Mouse (Mus musculus): ENCODE results near the gene Pdp2. TPM values are rescaled to one million over a fixed set of nuclear protein-coding genes. Genes with fewer than 3 reads are reported as not detected.

Pdp2 gene
- polyA plus RNA-seq, 1 experiment: 4.0 TPM

DNA sequence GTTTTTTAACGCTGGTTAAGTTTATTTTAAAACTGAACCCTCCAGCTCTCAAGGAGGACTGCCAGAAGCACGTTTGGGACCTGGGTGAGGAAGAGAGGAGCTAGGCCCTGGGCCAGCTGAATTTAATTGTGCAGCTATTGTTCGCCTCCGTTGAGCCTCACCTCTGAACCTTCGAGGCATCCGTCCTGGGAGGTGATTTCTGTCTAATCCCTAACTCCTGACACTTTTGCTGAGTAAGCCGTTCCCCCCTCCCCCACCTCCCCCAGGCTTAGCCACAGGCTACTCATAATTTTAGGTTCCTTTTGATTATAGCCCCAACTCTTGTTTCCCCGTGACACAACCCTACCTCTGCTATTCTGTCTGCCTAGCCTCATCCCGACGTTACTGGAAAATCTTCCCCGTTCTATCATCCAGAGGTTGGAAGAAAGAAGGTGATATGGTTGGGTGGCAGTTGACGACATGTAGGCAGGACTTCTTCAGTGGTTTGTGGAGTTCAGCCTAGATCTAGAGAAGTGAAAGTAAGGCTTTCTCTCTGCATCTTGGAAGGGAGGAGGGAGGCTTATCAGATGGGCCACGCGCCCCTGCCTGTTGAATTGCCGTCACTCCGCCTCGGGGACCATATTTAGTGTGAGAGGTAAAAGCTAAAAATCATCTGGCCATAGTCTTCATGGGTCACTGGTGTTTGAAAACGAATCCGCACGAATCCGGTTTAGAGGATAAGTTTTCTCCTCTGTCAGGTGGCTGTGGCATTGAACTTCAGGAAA, 4.7 kb downstream of the Pdp2 start:
- TF ChIP-seq CTCF (IDR thresholded peaks at IDR 0.05; ENCODE audit: borderline replicate concordance, insufficient read depth, low read length) (no peak), POLR2A (IDR thresholded peaks at IDR 0.05; ENCODE audit: low read depth, low read length) (no peak)
- Histone ChIP-seq H3K27ac (ENCODE audit: insufficient read depth, low read length) (no peak overlapping the region), H3K4me1 (ENCODE audit: control insufficient read depth, insufficient read depth, low read length) (no peaks in the 10 kb centered on the region), H3K4me3 (ENCODE audit: insufficient read depth, low read length) (no peak overlapping the region)

DNA sequence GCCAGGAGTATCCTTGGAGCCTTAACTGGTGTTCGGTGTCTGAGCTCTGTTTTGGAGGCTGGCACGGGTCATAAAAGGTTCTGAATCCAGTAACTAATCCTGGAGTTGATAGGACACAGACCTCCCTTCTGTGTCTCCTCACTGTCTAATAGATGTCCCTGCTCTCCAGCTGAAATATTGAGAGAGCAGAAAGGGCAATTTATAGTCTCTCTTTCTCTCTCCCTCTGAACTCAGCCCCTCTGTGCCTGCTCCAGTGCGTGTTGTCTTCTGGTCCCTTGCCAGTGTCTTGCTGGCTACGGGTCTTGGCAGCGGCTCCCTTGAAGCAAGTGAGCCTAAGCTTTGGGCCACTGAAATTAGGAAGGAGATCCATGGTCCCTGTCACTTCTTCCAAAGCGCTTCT, 6.4 kb downstream of the Pdp2 start:
- TF ChIP-seq POLR2A (IDR thresholded peaks at IDR 0.05; ENCODE audit: low read depth, low read length) (no peak), CTCF (IDR thresholded peaks at IDR 0.05; ENCODE audit: borderline replicate concordance, insufficient read depth, low read length) (no peak)
- no peak overlapping the region for H3K27ac ChIP-seq (ENCODE audit: insufficient read depth, low read length)
- H3K4me1 ChIP-seq (ENCODE audit: control insufficient read depth, insufficient read depth, low read length): no peaks in the 10 kb centered on the region

GRCm38 (mm10) chr8:104598496-104598895, 7.2 kb downstream of the Pdp2 start:
- H3K4me3 ChIP-seq (ENCODE audit: insufficient read depth, low read length): no peak overlapping the region
- H3K27ac ChIP-seq (ENCODE audit: insufficient read depth, low read length): no peak overlapping the region
- no peaks in the 10 kb centered on the region for H3K4me1 ChIP-seq (ENCODE audit: control insufficient read depth, insufficient read depth, low read length)
- no peak for TF ChIP-seq CTCF (IDR thresholded peaks at IDR 0.05; ENCODE audit: borderline replicate concordance, insufficient read depth, low read length)
- no peak for TF ChIP-seq POLR2A (IDR thresholded peaks at IDR 0.05; ENCODE audit: low read depth, low read length)

More for the DNA sequence above, 6.4 kb downstream of the Pdp2 start:
- no peak overlapping the region for H3K4me3 ChIP-seq (ENCODE audit: insufficient read depth, low read length)

- TF ChIP-seq POLR2A (IDR thresholded peaks at IDR 0.05; ENCODE audit: low read depth, low read length) (no peak), CTCF (IDR thresholded peaks at IDR 0.05; ENCODE audit: borderline replicate concordance, insufficient read depth, low read length) (no peak)
- H3K4me1 ChIP-seq (ENCODE audit: control insufficient read depth, insufficient read depth, low read length): no peaks in the 10 kb centered on the region
- H3K4me3 ChIP-seq (ENCODE audit: insufficient read depth, low read length): no peak overlapping the region
- no peak overlapping the region for H3K27ac ChIP-seq (ENCODE audit: insufficient read depth, low read length)
Measured at GRCm38 (mm10) chr8:104601386-104601785, 10.1 kb downstream of the Pdp2 start.

- TF ChIP-seq CTCF (IDR thresholded peaks at IDR 0.05; ENCODE audit: borderline replicate concordance, insufficient read depth, low read length): no peak
- no peak for TF ChIP-seq POLR2A (IDR thresholded peaks at IDR 0.05; ENCODE audit: low read depth, low read length)
- Histone ChIP-seq H3K27ac (ENCODE audit: insufficient read depth, low read length) (no peak overlapping the region), H3K4me1 (ENCODE audit: control insufficient read depth, insufficient read depth, low read length) (no peaks in the 10 kb centered on the region), H3K4me3 (ENCODE audit: insufficient read depth, low read length) (no peak overlapping the region)
Measured at GRCm38 (mm10) chr8:104601941-104602371, 10.7 kb downstream of the Pdp2 start.

DNA sequence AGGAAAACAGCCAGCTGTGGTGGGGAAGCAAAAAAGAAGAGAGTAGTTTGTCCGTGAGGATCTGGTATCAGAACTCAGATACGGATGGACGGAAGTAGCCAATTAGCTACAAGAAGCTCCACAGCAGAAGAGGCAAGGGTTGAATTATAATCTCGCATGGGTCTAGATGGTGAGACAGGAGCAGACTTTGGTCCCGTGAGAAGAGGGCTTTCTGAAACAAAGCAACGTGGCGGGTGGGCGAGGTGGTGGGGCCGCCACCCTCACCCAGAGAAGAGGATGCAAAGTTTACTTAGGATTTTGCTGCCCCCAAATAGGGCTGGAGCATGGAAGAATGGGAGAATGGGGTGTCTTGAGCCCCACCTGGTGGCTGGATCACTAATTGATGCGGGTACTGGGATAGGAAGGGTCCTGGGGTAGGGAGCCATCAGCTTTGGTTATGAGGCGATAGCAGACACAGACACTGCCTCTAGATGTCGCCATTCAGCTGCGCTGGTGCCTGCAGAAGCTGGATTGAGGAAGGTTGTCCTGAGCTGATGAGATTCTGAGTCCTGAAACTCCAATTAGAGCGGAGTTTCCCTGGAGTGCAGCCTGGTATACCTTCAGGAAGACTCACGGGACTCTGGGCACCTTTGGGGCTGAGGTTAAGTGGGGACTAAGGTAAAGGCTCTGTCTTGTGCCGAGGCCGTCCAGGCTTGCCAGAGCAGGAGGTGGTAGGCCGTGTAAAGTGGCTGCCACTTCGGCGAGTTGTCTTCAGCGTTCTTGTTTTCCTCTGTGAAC, 11.4 kb downstream of the Pdp2 start:
- Histone ChIP-seq H3K27ac (ENCODE audit: insufficient read depth, low read length) (no peak overlapping the region), H3K4me3 (ENCODE audit: insufficient read depth, low read length) (no peak overlapping the region), H3K4me1 (ENCODE audit: control insufficient read depth, insufficient read depth, low read length) (no peaks in the 10 kb centered on the region)
- TF ChIP-seq POLR2A (IDR thresholded peaks at IDR 0.05; ENCODE audit: low read depth, low read length): no peak
- TF ChIP-seq CTCF (IDR thresholded peaks at IDR 0.05; ENCODE audit: borderline replicate concordance, insufficient read depth, low read length): peak; percentile 99

GRCm38 (mm10) chr8:104603245-104603593, 12.0 kb downstream of the Pdp2 start:
- H3K4me3 ChIP-seq (ENCODE audit: insufficient read depth, low read length): no peak overlapping the region
- no peaks in the 10 kb centered on the region for H3K4me1 ChIP-seq (ENCODE audit: control insufficient read depth, insufficient read depth, low read length)
- TF ChIP-seq CTCF (IDR thresholded peaks at IDR 0.05; ENCODE audit: borderline replicate concordance, insufficient read depth, low read length) (no peak), POLR2A (IDR thresholded peaks at IDR 0.05; ENCODE audit: low read depth, low read length) (no peak)
- H3K27ac ChIP-seq (ENCODE audit: insufficient read depth, low read length): no peak overlapping the region

DNA sequence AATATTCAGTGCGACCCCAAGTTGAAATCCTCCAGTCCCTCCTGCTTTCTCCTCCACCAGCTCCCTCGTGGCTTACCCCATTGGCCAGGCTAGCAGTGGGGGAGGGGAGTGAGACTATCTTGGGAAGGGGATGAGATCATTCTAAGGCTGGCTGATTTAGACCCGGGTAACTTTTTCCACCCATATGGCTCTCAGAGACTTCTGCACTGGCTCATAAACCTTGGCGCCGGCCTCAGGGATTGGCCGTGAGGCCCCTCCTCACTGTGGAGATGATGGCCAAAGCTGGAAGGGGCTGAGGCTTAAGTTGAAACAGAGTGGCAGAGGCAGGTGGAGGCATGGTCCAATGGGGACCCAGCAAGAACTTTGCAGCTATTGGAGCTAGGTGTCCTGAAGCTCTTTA, 15.1 kb downstream of the Pdp2 start:
- no peak overlapping the region for H3K4me3 ChIP-seq (ENCODE audit: insufficient read depth, low read length)
- TF ChIP-seq CTCF (IDR thresholded peaks at IDR 0.05; ENCODE audit: borderline replicate concordance, insufficient read depth, low read length) (no peak), POLR2A (IDR thresholded peaks at IDR 0.05; ENCODE audit: low read depth, low read length) (no peak)
- H3K27ac ChIP-seq (ENCODE audit: insufficient read depth, low read length): no peak overlapping the region
- no peaks in the 10 kb centered on the region for H3K4me1 ChIP-seq (ENCODE audit: control insufficient read depth, insufficient read depth, low read length)

DNA sequence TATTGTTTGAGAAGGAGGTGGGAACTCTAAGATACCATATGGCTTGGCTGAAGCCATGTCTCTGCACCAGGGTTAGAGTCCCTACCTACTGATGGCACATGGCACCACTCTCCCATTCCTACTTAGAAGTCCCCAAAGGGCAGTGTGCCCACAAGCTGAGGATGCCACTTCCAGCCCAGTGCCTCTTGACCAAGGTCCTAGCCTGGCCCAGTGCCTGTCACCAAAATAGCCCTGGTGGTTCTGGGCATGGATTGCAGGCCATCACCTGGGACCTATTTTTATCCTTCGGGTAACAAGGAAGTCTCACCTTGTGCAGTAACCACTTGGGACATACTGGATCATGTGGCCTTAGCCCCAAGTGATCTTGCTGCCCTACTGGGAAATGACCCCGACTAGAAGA, 16.7 kb downstream of the Pdp2 start:
- H3K4me3 ChIP-seq (ENCODE audit: insufficient read depth, low read length): no peak overlapping the region
- no peaks in the 10 kb centered on the region for H3K4me1 ChIP-seq (ENCODE audit: control insufficient read depth, insufficient read depth, low read length)
- TF ChIP-seq POLR2A (IDR thresholded peaks at IDR 0.05; ENCODE audit: low read depth, low read length) (no peak), CTCF (IDR thresholded peaks at IDR 0.05; ENCODE audit: borderline replicate concordance, insufficient read depth, low read length) (no peak)
- no peak overlapping the region for H3K27ac ChIP-seq (ENCODE audit: insufficient read depth, low read length)

DNA sequence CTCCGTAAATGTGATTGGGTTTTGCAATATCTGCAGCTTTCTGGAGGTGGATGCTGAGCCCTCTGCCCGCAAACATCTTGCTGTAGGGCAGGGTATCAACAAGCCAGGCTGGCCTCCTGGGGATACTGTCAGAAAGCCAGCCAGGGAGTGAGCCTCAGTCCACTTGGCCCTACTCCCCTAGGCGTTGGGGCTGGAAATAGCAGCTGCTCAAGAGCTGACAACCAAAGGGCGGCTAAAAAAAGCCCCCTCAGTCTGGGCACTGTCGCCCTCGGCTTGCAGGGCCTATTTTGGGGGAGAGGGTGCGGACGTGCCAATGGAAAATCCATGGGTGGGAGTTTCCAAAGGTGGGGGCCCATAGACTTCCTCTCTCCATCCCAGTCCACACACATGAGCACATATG, 18.0 kb downstream of the Pdp2 start:
- TF ChIP-seq CTCF (IDR thresholded peaks at IDR 0.05; ENCODE audit: borderline replicate concordance, insufficient read depth, low read length): no peak
- TF ChIP-seq POLR2A (IDR thresholded peaks at IDR 0.05; ENCODE audit: low read depth, low read length): no peak
- H3K27ac ChIP-seq (ENCODE audit: insufficient read depth, low read length): no peak overlapping the region
- H3K4me1 ChIP-seq (ENCODE audit: control insufficient read depth, insufficient read depth, low read length): no peaks in the 10 kb centered on the region
- H3K4me3 ChIP-seq (ENCODE audit: insufficient read depth, low read length): no peak overlapping the region
